8 mouse cellular contexts compared by ENCODE assay signal in genomic region chr16:91379412-91379811, GRCm38 (mm10). TPM values are rescaled to one million over a fixed set of nuclear protein-coding genes. Genes with fewer than 3 reads are reported as not detected.
DNase-seq lines count a peak whose midpoint lies in the region; ATAC-seq and TF ChIP-seq lines count a peak whose summit lies in the region.
"Had no signal": no experiment of that assay in that cellular context is flagged by ENCODE, and none has a peak within 500 bp of the region (broad histone marks: within the 10 kb centered on the region; RNA-seq: fewer than 3 reads in every experiment).

No protein-coding gene starts in this region.

- no peaks in the 10 kb centered on the region for H3K27me3 ChIP-seq in liver, embryonic 12.5 days (replicated peaks)
- no peaks in the 10 kb centered on the region for H3K27me3 ChIP-seq in forebrain, embryonic 14.5 days (replicated peaks; ENCODE audit: control insufficient read depth, insufficient read depth, low read length)
- H3K27me3 ChIP-seq in intestine, embryonic 16.5 days (replicated peaks; ENCODE audit: control insufficient read depth, insufficient read depth, low read length) = no peaks in the 10 kb centered on the region
- H3K27me3 ChIP-seq in small intestine, adult 2 months (ENCODE audit: control insufficient read depth, insufficient read depth, low read length) = no peaks in the 10 kb centered on the region

- ATAC-seq in liver, embryonic 12.5 days = no peak
- no peak; the same call in 1 of the 2 replicates for ATAC-seq in forebrain, embryonic 14.5 days
- no peak for ATAC-seq in intestine, embryonic 16.5 days

- H3K9me3 ChIP-seq in liver, embryonic 12.5 days (replicated peaks) = no peaks in the 10 kb centered on the region
- no peaks in the 10 kb centered on the region for H3K9me3 ChIP-seq in forebrain, embryonic 14.5 days (replicated peaks; ENCODE audit: control insufficient read depth, low read length)
- no peaks in the 10 kb centered on the region for H3K9me3 ChIP-seq in intestine, embryonic 16.5 days (ENCODE audit: control insufficient read depth, low read length)

- H3K9ac ChIP-seq in liver, embryonic 12.5 days = no peak overlapping the region
- no peak overlapping the region for H3K9ac ChIP-seq in forebrain, embryonic 14.5 days (ENCODE audit: low read length)
- H3K9ac ChIP-seq in intestine, embryonic 16.5 days (ENCODE audit: low read depth, low read length) = no peak overlapping the region

- DNase-seq in liver (no peak), adipocyte (ENCODE audit: low spot score) (no peak)
- DNase-seq in forebrain, embryonic 14.5 days (ENCODE audit: low spot score) = peak; percentile 63
- DNase-seq in adrenal gland, adult (ENCODE audit: inconsistent age in 2 of 2, low spot score in 1 of 2) = no peak

- no peak for TF ChIP-seq POLR2A in small intestine, adult 2 months (IDR thresholded peaks at IDR 0.05; ENCODE audit: low read depth, low read length)

- H3K4me1 ChIP-seq in liver, embryonic 12.5 days = peaks cover 65% of the 10 kb centered on the region
- H3K4me1 ChIP-seq in forebrain, embryonic 14.5 days (ENCODE audit: control insufficient read depth, insufficient read depth, low read length) = peaks cover 4% of the 10 kb centered on the region; the same call in 1 of the 2 replicates
- peaks cover 24% of the 10 kb centered on the region for H3K4me1 ChIP-seq in intestine, embryonic 16.5 days (ENCODE audit: control insufficient read depth, insufficient read depth, low read length)
- H3K4me1 ChIP-seq in small intestine, adult 2 months (ENCODE audit: control insufficient read depth, insufficient read depth, insufficient read length, low read length) = peaks cover 19% of the 10 kb centered on the region; the same call in 1 of the 2 replicates

- H3K4me2 ChIP-seq in liver, embryonic 12.5 days = no peak overlapping the region
- no peak overlapping the region for H3K4me2 ChIP-seq in forebrain, embryonic 14.5 days (ENCODE audit: low read length)
- no peak overlapping the region for H3K4me2 ChIP-seq in intestine, embryonic 16.5 days (ENCODE audit: low read depth, low read length)

- H3K27ac ChIP-seq in liver, embryonic 12.5 days = peak overlapping the region; percentile 61
- peak overlapping the region; percentile 58 for H3K27ac ChIP-seq in forebrain, embryonic 14.5 days (ENCODE audit: low read depth, low read length)
- peak overlapping the region; percentile 72 for H3K27ac ChIP-seq in intestine, embryonic 16.5 days (ENCODE audit: low read length)
- peak overlapping the region; percentile 69 for H3K27ac ChIP-seq in small intestine, adult 2 months (ENCODE audit: insufficient read depth, low read depth, low read length)

- 75% methylated on average over 3 of the region's 3 CpGs for WGBS in liver, embryonic 12.5 days (ENCODE audit: insufficient replicate concordance)
- WGBS in forebrain, embryonic 14.5 days = 7% methylated on average over 3 of the region's 3 CpGs
- WGBS in intestine, embryonic 16.5 days = 46% methylated on average over 3 of the region's 3 CpGs
- 77% methylated on average over 3 of the region's 3 CpGs for WGBS in small intestine, adult 2 months

- peaks cover 85% of the 10 kb centered on the region for H3K36me3 ChIP-seq in liver, embryonic 12.5 days
- H3K36me3 ChIP-seq in forebrain, embryonic 14.5 days (ENCODE audit: control insufficient read depth, insufficient read depth, low read length) = peaks cover 13% of the 10 kb centered on the region
- H3K36me3 ChIP-seq in intestine, embryonic 16.5 days (ENCODE audit: control insufficient read depth, insufficient read depth, low read length) = peaks cover 2% of the 10 kb centered on the region; the same call in 1 of the 2 replicates
- peaks cover 2% of the 10 kb centered on the region; the same call in 1 of the 2 replicates for H3K36me3 ChIP-seq in small intestine, adult 2 months (ENCODE audit: control insufficient read depth, insufficient read depth, low read length)

- no peak for TF ChIP-seq CTCF in small intestine, adult 2 months (IDR thresholded peaks at IDR 0.05; ENCODE audit: extremely low read depth, insufficient read length, insufficient replicate concordance, low read depth, low read length)

- no peak overlapping the region for H3K4me3 ChIP-seq in liver, embryonic 12.5 days
- H3K4me3 ChIP-seq in forebrain, embryonic 14.5 days (ENCODE audit: low read depth, low read length) = no peak overlapping the region
- no peak overlapping the region for H3K4me3 ChIP-seq in intestine, embryonic 16.5 days (ENCODE audit: low read length)
- H3K4me3 ChIP-seq in small intestine, adult 2 months (ENCODE audit: low read depth, low read length) = no peak overlapping the region

RNA-seq across cellular contexts. Expression of gene Ifnar2, which starts 6.8 kb away (rescaled TPM):
- polyA plus RNA-seq in liver, embryonic 12.5 days (2016; fragmentation: Nextera tagmentation; extraction: Ambion mirVana) = 63.5 and 65.7 TPM in 2 replicates
- 44.6 and 46.9 TPM in 2 replicates for polyA plus RNA-seq in forebrain, embryonic 14.5 days (2014; fragmentation: Nextera tagmentation; extraction: Ambion mirVana)
- 45.1 and 45.7 TPM in 2 replicates for polyA plus RNA-seq in intestine, embryonic 16.5 days (2015; fragmentation: Nextera tagmentation; extraction: Ambion mirVana)
- polyA plus RNA-seq in small intestine, adult 2 months (2012; rRNA removed) = 12.6 and 25.3 TPM in 2 replicates

RNA-seq across cellular contexts. Expression of gene Gm21970, which starts 12.1 kb away (rescaled TPM):
- not detected in 2 replicates for polyA plus RNA-seq in liver, embryonic 12.5 days (2016; fragmentation: Nextera tagmentation; extraction: Ambion mirVana)
- not detected in 2 replicates for polyA plus RNA-seq in forebrain, embryonic 14.5 days (2014; fragmentation: Nextera tagmentation; extraction: Ambion mirVana)
- polyA plus RNA-seq in intestine, embryonic 16.5 days (2015; fragmentation: Nextera tagmentation; extraction: Ambion mirVana) = not detected in 2 replicates
- not detected in 2 replicates for polyA plus RNA-seq in small intestine, adult 2 months (2012; rRNA removed)
- polyA plus RNA-seq: large intestine, adult 2 months had no signal

RNA-seq across cellular contexts. Expression of gene Il10rb, which starts 26.6 kb away (rescaled TPM):
- polyA plus RNA-seq in liver, embryonic 12.5 days (2016; fragmentation: Nextera tagmentation; extraction: Ambion mirVana) = 26.0 and 27.0 TPM in 2 replicates
- 7.7 and 10.5 TPM in 2 replicates for polyA plus RNA-seq in forebrain, embryonic 14.5 days (2014; fragmentation: Nextera tagmentation; extraction: Ambion mirVana)
- 103 and 120 TPM in 2 replicates for polyA plus RNA-seq in intestine, embryonic 16.5 days (2015; fragmentation: Nextera tagmentation; extraction: Ambion mirVana)
- 16.8 and 51.2 TPM in 2 replicates for polyA plus RNA-seq in small intestine, adult 2 months (2012; rRNA removed)
